Mouse (Mus musculus) neural tube, embryonic 11.5 days (tissue): ENCODE data around the gene Wdr4. TPM values are rescaled to one million over a fixed set of nuclear protein-coding genes. Genes with fewer than 3 reads are reported as not detected.

Experiments
- ATAC-seq: fragments of 200-750 bp; cut with Nextera tagmentation; 2 replicates; pipeline ENCODE4 v1.8.0; 2017; ENCODE audit warnings: moderate number of reproducible peaks, mild to moderate bottlenecking, moderate TSS enrichment, moderate library complexity; ENCODE audit not compliant: insufficient read depth, low FRiP score, low TSS enrichment
- DNase-seq: peaks from one replicate; pipeline ENCODE4 v3.0.0-alpha.2; 2015; ENCODE audit warnings: low spot score
- H3K27ac ChIP-seq: fragments of 300-500 bp; sonication (generic); 2 replicates; pipeline ENCODE4 v1.5.1; 2014; ENCODE audit warnings: low read depth, mild to moderate bottlenecking, low read length
- H3K27me3 ChIP-seq: fragments of 300-500 bp; sonication (generic); 2 replicates; pipeline ENCODE4 v1.6.1; 2014; ENCODE audit warnings: mild to moderate bottlenecking, low read length, mixed read lengths; ENCODE audit not compliant: control insufficient read depth, insufficient read depth
- H3K36me3 ChIP-seq: fragments of 300-500 bp; sonication (generic); 2 replicates; pipeline ENCODE4 v1.6.1; 2014; ENCODE audit warnings: mild to moderate bottlenecking, low read length, moderate library complexity, mixed read lengths; ENCODE audit not compliant: control insufficient read depth, insufficient read depth
- H3K4me1 ChIP-seq: fragments of 300-500 bp; sonication (generic); 2 replicates; pipeline ENCODE4 v1.6.1; 2014; ENCODE audit warnings: low read length, mixed read lengths; ENCODE audit not compliant: control insufficient read depth, insufficient read depth
- H3K4me2 ChIP-seq: fragments of 300-500 bp; sonication (generic); 2 replicates; pipeline ENCODE4 v1.6.1; 2014; ENCODE audit warnings: low read depth, mild to moderate bottlenecking, moderate library complexity
- H3K4me3 ChIP-seq: fragments of 300-500 bp; sonication (generic); 2 replicates; pipeline ENCODE4 v1.5.1; 2014; ENCODE audit warnings: low read depth, low read length
- H3K9ac ChIP-seq: fragments of 300-500 bp; sonication (generic); 2 replicates; pipeline ENCODE4 v1.6.1; 2014; ENCODE audit warnings: mild to moderate bottlenecking, low read length
- H3K9me3 ChIP-seq: fragments of 300-500 bp; sonication (generic); 2 replicates; pipeline ENCODE4 v1.6.1; 2016; ENCODE audit warnings: low read length; ENCODE audit not compliant: control insufficient read depth
- WGBS: fragments of 180-500 bp; shearing (Covaris S2); extraction: QIAGEN DNeasy Blood & Tissue Kit; methylation state at CpG from one replicate; pipeline ENCODE4 v1.1.7; 2014; 5-methylcytosine and 5-hydroxymethylcytosine counted together
- polyA plus RNA-seq: library from polyadenylated mRNA; unstranded; fragments of >200 nt; fragmentation: Nextera tagmentation; extraction: Ambion mirVana; gene quantifications from 2 replicates; pipeline ENCODE4 v1.2.1, GENCODE M21; 2014

Wdr4 gene
- polyA plus RNA-seq, 1 experiment from 2014 or later = 42.5 TPM

- Histone ChIP-seq H3K4me1 (peaks cover 7% of the 10 kb centered on the region), H3K9me3 (no peaks in the 10 kb centered on the region), H3K4me3 (peak overlapping the region; percentile 68; the same call in 1 of the 2 replicates), H3K4me2 (peak overlapping the region; percentile 68), H3K9ac (no peak overlapping the region), H3K27me3 (no peaks in the 10 kb centered on the region), H3K36me3 (no peaks in the 10 kb centered on the region; the same call in 1 of the 2 replicates), H3K27ac (no peak overlapping the region)
- DNase-seq (no peak), ATAC-seq (no peak)
- WGBS = 93% methylated on average over 6 of the region's 6 CpGs
These were observed 8.8 kb downstream of the Wdr4 start for GRCm38 (mm10) chr17:31510944-31511343.

- Histone ChIP-seq H3K4me1 (peaks cover 1% of the 10 kb centered on the region), H3K27ac (no peak overlapping the region), H3K27me3 (no peaks in the 10 kb centered on the region), H3K36me3 (peaks cover 7% of the 10 kb centered on the region; the same call in 1 of the 2 replicates), H3K9me3 (no peaks in the 10 kb centered on the region), H3K4me3 (no peak overlapping the region), H3K4me2 (no peak overlapping the region), H3K9ac (no peak overlapping the region)
- no peak for ATAC-seq
- WGBS = 89% methylated on average over 7 of the region's 7 CpGs
- no peak for DNase-seq
These were observed 13.5 kb downstream of the Wdr4 start for GRCm38 (mm10) chr17:31506282-31506681.

- H3K4me2 ChIP-seq = no peak overlapping the region
- no peak overlapping the region for H3K9ac ChIP-seq
- H3K4me1 ChIP-seq = no peaks in the 10 kb centered on the region
- no peak overlapping the region for H3K27ac ChIP-seq
- peaks cover 7% of the 10 kb centered on the region; the same call in 1 of the 2 replicates for H3K36me3 ChIP-seq
- ATAC-seq (no peak), DNase-seq (no peak)
- no peaks in the 10 kb centered on the region for H3K9me3 ChIP-seq
- no peaks in the 10 kb centered on the region for H3K27me3 ChIP-seq
- 53% methylated on average over 5 of the region's 5 CpGs for WGBS
- no peak overlapping the region for H3K4me3 ChIP-seq
These were observed 14.8 kb downstream of the Wdr4 start for GRCm38 (mm10) chr17:31505013-31505412.

GRCm38 (mm10) chr17:31503936-31504335, 15.8 kb downstream of the Wdr4 start:
- DNase-seq (no peak), ATAC-seq (no peak)
- Histone ChIP-seq H3K4me1 (no peaks in the 10 kb centered on the region), H3K27me3 (no peaks in the 10 kb centered on the region), H3K9ac (no peak overlapping the region), H3K9me3 (no peaks in the 10 kb centered on the region), H3K27ac (no peak overlapping the region), H3K4me3 (no peak overlapping the region), H3K36me3 (peaks cover 8% of the 10 kb centered on the region), H3K4me2 (no peak overlapping the region)
- 93% methylated on average over 2 of the region's 2 CpGs for WGBS

GRCm38 (mm10) chr17:31503337-31503736, 16.4 kb downstream of the Wdr4 start:
- DNase-seq (no peak), ATAC-seq (no peak)
- no peak overlapping the region for H3K4me2 ChIP-seq
- no peak overlapping the region for H3K27ac ChIP-seq
- no peak overlapping the region for H3K9ac ChIP-seq
- H3K36me3 ChIP-seq = peaks cover 11% of the 10 kb centered on the region
- H3K4me3 ChIP-seq = no peak overlapping the region
- WGBS = 96% methylated on average over 12 of the region's 12 CpGs
- no peaks in the 10 kb centered on the region for H3K4me1 ChIP-seq
- no peaks in the 10 kb centered on the region for H3K27me3 ChIP-seq
- H3K9me3 ChIP-seq = no peaks in the 10 kb centered on the region

- ATAC-seq (no peak), DNase-seq (no peak)
- Histone ChIP-seq H3K4me1 (no peaks in the 10 kb centered on the region), H3K36me3 (peaks cover 15% of the 10 kb centered on the region), H3K27ac (no peak overlapping the region), H3K27me3 (no peaks in the 10 kb centered on the region), H3K4me3 (no peak overlapping the region), H3K4me2 (no peak overlapping the region), H3K9ac (no peak overlapping the region), H3K9me3 (no peaks in the 10 kb centered on the region)
- 91% methylated on average over 12 of the region's 12 CpGs for WGBS
These were observed 17.4 kb downstream of the Wdr4 start for GRCm38 (mm10) chr17:31502261-31502927.

- DNase-seq = no peak
- no peak overlapping the region for H3K9ac ChIP-seq
These were observed 18.9 kb downstream of the Wdr4 start for GRCm38 (mm10) chr17:31500908-31501307.

GRCm38 (mm10) chr17:31500416-31500815, 19.4 kb downstream of the Wdr4 start:
- Histone ChIP-seq H3K9ac (no peak overlapping the region), H3K27me3 (no peaks in the 10 kb centered on the region), H3K27ac (no peak overlapping the region), H3K36me3 (peaks cover 20% of the 10 kb centered on the region), H3K4me2 (no peak overlapping the region), H3K4me3 (no peak overlapping the region), H3K4me1 (no peaks in the 10 kb centered on the region), H3K9me3 (no peaks in the 10 kb centered on the region)
- DNase-seq (no peak), ATAC-seq (no peak)
- 90% methylated on average over 8 of the region's 8 CpGs for WGBS

More at GRCm38 (mm10) chr17:31500908-31501307, 18.9 kb downstream of the Wdr4 start:
- 89% methylated on average over 3 of the region's 3 CpGs for WGBS
- Histone ChIP-seq H3K4me1 (no peaks in the 10 kb centered on the region), H3K4me2 (no peak overlapping the region), H3K9me3 (no peaks in the 10 kb centered on the region), H3K27ac (no peak overlapping the region), H3K36me3 (peaks cover 20% of the 10 kb centered on the region), H3K4me3 (no peak overlapping the region), H3K27me3 (no peaks in the 10 kb centered on the region)
- ATAC-seq = no peak

GRCm38 (mm10) chr17:31499725-31500124, 20.1 kb downstream of the Wdr4 start:
- no peak for ATAC-seq
- no peak for DNase-seq
- no peak overlapping the region for H3K9ac ChIP-seq
- no peaks in the 10 kb centered on the region for H3K27me3 ChIP-seq
- WGBS = 95% methylated on average over 12 of the region's 12 CpGs
- H3K4me1 ChIP-seq = no peaks in the 10 kb centered on the region
- H3K4me2 ChIP-seq = no peak overlapping the region
- H3K4me3 ChIP-seq = no peak overlapping the region
- H3K36me3 ChIP-seq = peaks cover 20% of the 10 kb centered on the region
- H3K27ac ChIP-seq = no peak overlapping the region
- H3K9me3 ChIP-seq = no peaks in the 10 kb centered on the region
